Mouse (Mus musculus) common myeloid progenitor, adult 5-6 weeks (primary cell): Measurements from ENCODE around the gene Ola1. TPM values are rescaled to one million over a fixed set of nuclear protein-coding genes. Genes with fewer than 3 reads are reported as not detected.

Experiments used
- ATAC-seq: replicated peaks from 2 replicates; pipeline ENCODE4 v1.8.0; 2016; ENCODE audit warnings: low read depth, mild to moderate bottlenecking, moderate TSS enrichment, inconsistent platforms; ENCODE audit not compliant: poor library complexity, severe bottlenecking
- total RNA-seq: library from RNA; stranded (forward); fragments of 200-1000, 187-1606 nt; gene quantifications from 2 replicates; pipeline ENCODE4 v1.2.3, GENCODE M21; 2017

Ola1 gene
- total RNA-seq, 1 experiment from 2014 or later = 117 TPM

- no peak for ATAC-seq
These were observed 61.5 kb downstream of the Ola1 start for GRCm38 (mm10) chr2:73157202-73157601.

- no peak for ATAC-seq
These were observed 68.2 kb downstream of the Ola1 start for GRCm38 (mm10) chr2:73150526-73150925.

- ATAC-seq = peak; percentile 68
These were observed 72.6 kb downstream of the Ola1 start for GRCm38 (mm10) chr2:73146111-73146510.

- ATAC-seq = no peak
These were observed 75.0 kb downstream of the Ola1 start for GRCm38 (mm10) chr2:73143732-73144131.

DNA sequence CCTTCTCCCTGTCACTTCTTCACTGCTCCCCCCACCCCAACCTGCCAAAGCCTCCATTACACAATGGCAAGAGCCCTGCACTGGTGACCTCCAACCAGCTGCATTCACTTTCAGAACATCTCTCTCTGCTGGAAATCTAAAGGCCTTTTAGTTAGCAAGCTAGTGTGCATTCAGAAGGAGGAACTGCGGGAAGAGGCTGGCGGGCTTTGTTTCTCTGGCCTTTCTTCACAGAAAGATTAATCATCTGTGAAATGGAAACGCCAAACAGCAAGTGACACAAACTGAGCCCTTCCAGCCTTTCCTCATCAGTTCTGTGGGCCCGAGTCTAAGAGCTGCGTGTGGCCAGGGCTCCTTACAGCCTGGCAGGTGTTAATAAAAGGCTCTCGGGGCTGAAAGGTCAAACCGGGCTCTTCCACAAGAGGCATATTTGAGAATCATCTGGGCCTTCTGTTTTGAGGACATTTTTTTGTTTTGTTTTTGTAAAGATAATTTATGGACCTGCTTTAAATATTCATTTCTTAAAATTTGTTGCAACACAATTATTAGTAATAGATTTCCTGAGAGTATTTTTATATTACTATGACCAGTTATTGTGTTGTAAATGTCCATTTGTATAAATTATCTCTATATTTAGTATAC, 75.8 kb downstream of the Ola1 start:
- no peak for ATAC-seq

- ATAC-seq = no peak
These were observed 85.8 kb downstream of the Ola1 start for GRCm38 (mm10) chr2:73132897-73133296.

- no peak for ATAC-seq
These were observed 91.0 kb downstream of the Ola1 start for GRCm38 (mm10) chr2:73127686-73128085.

DNA sequence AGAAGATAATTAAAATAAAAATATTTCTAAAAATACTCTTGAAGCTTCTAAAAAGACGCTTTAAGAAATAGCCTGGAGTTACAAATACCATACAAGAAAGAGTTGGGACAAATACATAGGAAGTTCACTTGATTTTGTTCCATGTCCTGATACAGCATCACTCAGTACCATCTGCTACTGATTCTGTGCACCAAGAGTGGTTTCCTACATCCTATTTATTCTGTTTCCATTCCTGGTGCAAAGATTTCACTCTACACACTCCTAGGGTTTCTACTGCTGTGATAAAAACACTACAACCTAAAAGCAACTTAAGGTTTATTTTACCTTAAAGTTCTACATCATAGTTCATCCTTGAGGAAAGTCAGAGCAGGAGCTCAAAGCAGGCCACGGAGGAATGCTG, 99.9 kb downstream of the Ola1 start:
- ATAC-seq = no peak

DNA sequence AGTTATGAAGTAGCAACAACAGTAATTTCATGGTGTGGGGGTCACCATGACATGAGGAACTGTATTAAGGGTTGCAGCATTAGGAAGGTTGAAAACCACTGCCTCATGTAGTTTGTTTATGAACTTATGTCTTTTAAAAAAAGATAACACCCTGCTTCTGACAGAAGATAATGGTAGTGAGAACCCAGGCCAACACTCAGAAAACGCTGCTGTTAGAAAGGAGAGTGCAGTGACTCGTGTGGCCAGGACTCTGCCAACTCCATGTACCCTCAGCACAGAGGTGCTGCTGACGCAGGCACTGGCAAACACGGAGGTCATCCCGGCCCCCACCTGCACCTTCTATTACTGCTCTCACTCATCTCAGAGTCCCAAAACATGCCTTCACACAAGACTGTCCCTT, 111.6 kb downstream of the Ola1 start:
- no peak for ATAC-seq

DNA sequence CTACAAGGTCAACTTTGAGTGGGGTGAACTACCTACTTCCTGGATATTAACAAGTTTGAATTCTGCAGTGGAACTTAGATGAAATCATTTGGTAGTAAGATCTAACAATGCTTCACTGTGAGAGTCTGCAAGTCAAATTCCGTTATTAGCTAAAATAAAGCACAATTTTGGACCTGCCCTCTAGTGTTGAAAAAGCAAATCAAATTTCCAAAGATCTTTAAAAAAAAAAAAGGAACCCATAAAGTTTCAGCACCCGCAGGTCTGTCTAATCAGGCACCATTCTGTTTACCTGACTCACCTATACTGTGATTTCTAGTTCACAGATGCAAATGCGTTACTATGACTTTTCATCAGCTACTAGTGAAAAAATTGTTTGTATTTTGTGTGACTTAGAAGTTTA, 122.2 kb downstream of the Ola1 start:
- no peak for ATAC-seq

- no peak for ATAC-seq
These were observed 123.4 kb downstream of the Ola1 start for GRCm38 (mm10) chr2:73095300-73095699.

DNA sequence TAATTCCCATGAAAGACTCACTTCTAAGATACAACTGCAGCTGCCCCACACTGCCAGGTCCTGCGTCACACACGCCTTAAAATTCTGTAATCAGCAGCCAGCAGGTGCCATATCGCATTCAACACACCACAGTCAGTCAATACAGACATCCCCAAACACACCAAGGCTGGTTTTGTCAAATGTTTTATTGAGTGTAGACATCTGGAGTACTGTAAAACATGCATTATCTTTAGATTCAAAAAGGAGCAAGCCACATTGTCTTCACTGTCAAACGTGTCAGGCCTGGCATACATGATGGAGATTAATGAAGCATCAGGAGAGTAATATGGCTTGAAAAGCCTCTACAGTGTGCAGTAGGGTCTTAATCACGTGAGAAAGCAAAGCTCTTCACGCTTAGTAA, 125.7 kb downstream of the Ola1 start:
- peak; percentile 62; the same call in 1 of the 2 replicates for ATAC-seq

DNA sequence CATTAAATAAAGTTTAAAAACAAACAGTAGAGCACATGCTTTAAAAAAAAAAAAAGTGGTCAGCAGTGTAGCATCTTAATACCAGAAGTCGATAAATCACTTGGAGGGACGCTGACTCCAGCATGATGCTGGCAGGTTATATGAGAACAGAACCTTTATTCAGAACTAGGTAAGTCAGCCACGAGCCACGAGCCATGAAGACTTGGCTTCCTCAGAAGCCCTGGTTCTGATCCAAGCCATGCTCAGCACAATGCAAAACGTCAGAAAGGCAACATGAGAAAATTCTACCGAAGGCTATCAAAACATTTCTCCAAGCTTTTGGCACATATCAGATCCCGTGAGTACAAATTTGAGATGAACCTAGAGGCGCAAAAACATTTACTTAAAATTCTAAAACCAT, 127.4 kb downstream of the Ola1 start:
- no peak for ATAC-seq

- ATAC-seq = no peak
These were observed 131.1 kb downstream of the Ola1 start for GRCm38 (mm10) chr2:73087641-73088040.

- ATAC-seq = peak; percentile 63
These were observed 132.9 kb downstream of the Ola1 start for GRCm38 (mm10) chr2:73085669-73086304.

DNA sequence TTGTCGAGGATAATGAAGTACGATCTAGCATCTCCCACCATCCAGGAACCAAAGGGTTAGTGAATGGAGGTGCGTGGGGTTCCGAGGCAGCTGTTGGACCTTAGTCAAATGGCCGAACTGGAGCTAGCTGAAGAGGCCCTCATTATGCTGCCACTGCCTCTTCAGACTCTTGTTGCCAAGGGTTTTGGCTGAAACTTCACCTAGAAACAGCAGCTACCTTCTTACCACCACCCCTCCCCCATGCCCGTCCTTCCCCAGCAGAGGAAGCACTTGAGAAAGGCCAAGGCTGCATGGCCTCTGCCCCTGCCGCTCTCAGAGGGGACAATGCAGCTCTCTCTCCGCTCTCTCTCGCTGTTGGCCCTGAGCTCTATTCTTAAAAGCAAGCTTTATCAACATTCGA, 136.2 kb downstream of the Ola1 start:
- no peak for ATAC-seq

GRCm38 (mm10) chr2:73081861-73082260, 136.9 kb downstream of the Ola1 start:
- no peak for ATAC-seq

- ATAC-seq = 0 out of 2 replicates have a peak, but pooled peaks have one; percentile 58
These were observed 138.6 kb downstream of the Ola1 start for GRCm38 (mm10) chr2:73080084-73080483.

GRCm38 (mm10) chr2:73079311-73079710, 139.4 kb downstream of the Ola1 start:
- ATAC-seq = no peak

- ATAC-seq = no peak
These were observed 144.8 kb downstream of the Ola1 start for GRCm38 (mm10) chr2:73073811-73074472.

GRCm38 (mm10) chr2:73071201-73071600, 147.5 kb downstream of the Ola1 start:
- ATAC-seq = no peak
